Mouse (Mus musculus): ENCODE measurements around the gene Gm10272. TPM values are rescaled to one million over a fixed set of nuclear protein-coding genes. Genes with fewer than 3 reads are reported as not detected.
A peak's percentile ranks its signal among the peaks of the same experiment; 100 is the strongest.

Gm10272 gene
- polyA plus RNA-seq (2012; ENCODE audit: insufficient read depth, insufficient read length, low replicate concordance, missing spikeins): not detected in 2 replicates

DNA sequence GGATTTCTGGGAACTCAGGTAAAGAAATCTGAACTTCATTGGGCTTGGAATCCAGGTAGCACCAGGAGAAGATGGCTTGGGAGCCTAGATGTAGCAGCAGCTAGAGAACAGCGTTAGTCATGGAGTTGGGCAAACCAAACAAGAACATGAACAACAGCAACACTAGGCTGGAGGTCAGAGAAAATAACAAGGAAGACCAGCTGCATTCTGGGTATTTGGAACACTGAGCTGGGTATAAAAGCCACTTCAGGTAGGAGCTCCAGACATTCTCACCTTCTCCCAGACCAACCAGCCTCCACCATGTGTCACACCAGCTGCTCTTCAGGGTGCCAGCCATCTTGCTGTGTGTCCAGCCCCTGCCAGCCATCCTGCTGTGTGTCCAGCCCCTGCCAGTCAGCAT, at the start of gene Gm10272:
Gene Gm10272, plus strand, starts transcription at position 301 of the 400 bp plus-strand sequence.
- 100% methylated on average over 1 of the region's 1 CpGs for WGBS
- TF ChIP-seq CTCF (IDR thresholded peaks at IDR 0.05; ENCODE audit: insufficient read depth, low read depth, low read length) (no peak), POLR2A (IDR thresholded peaks at IDR 0.05; ENCODE audit: insufficient read depth, low read depth, low read length) (no peak)
- no peak within 1 kb of the TSS for H3K4me3 ChIP-seq (ENCODE audit: insufficient read depth, low read depth, low read length)
- no peaks in the 10 kb centered on the region for H3K4me1 ChIP-seq (ENCODE audit: control insufficient read depth, insufficient read depth, low read length)
- H3K27ac ChIP-seq (ENCODE audit: insufficient read depth, low read depth, low read length): no peak within 1 kb of the TSS

DNA sequence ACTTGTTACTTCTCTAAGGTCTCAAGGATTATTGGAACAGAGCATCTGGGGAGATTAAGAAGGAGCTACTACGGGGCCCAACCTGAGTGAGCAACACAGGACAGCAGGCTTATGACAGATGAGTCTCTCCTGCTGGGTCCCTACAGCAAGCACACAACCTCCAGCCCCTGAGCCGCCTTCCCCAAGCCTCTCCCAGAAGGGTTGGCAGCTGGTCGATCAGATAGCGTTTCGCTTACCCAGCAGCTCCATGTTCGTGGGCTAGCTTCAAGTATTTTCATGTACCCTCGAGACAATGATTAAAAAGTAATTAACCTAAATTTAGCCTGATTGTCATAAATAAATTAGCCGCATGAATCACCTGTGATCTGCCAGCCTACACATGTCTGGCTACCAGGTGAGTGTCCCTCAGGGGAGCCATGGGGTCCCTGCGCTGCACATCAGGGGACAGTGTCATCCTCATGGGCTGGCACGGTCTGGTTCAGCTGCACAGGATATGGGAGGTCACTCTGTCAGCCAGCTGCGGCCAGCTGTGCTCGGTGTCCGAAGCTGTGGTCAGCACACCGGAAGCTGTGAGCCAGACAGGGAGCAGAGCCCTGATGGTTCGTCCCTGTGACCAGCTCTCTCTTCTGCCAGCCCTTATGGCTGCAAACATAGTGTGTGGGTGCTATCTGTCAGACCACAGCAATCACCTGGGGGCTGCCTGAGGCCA, 48.0 kb upstream of the Gm10272 start:
- WGBS: 87% methylated on average over 15 of the region's 15 CpGs
- no peak overlapping the region for H3K27ac ChIP-seq (ENCODE audit: insufficient read depth, low read depth, low read length)
- no peaks in the 10 kb centered on the region for H3K4me1 ChIP-seq (ENCODE audit: control insufficient read depth, insufficient read depth, low read length)
- TF ChIP-seq POLR2A (IDR thresholded peaks at IDR 0.05; ENCODE audit: insufficient read depth, low read depth, low read length): no peak
- TF ChIP-seq CTCF (IDR thresholded peaks at IDR 0.05; ENCODE audit: insufficient read depth, low read depth, low read length): no peak
- H3K4me3 ChIP-seq (ENCODE audit: insufficient read depth, low read depth, low read length): no peak overlapping the region

DNA sequence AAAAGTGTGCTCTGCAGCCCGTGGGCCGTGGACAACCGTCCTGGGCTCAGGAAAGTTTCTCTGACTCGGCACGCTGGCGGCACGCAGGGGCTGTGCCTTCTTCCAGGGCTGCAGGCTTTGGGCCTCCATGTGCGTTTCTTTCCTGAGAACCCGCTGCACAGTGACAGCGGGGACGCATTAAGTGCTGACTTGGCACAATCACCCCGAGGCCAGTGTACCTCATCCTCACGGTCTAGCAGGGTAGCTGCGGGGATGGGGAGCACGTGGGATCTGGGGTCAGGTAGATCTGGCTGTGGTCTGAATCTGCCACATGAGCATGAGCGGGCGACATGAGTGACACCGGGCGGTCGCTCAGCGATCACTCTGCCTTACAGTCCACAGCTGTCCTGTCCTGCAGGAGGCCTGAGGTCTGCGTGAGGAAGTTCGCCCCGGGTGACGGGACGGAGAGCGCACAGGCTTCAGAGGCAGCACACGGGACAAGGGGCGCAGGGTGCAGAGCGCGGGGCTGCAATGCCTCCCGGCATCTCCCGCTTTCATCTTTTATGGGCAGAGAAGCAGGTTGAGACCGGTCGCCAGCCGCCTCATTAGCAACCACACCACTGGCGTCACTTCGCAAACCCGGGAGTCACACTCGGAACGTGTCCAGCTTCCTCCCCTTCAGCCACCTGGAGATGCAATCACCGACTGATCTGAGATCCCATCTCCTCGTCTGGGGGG, 42.3 kb upstream of the Gm10272 start:
- WGBS: 68% methylated on average over 43 of the region's 43 CpGs
- TF ChIP-seq POLR2A (IDR thresholded peaks at IDR 0.05; ENCODE audit: insufficient read depth, low read depth, low read length) (no peak), CTCF (IDR thresholded peaks at IDR 0.05; ENCODE audit: insufficient read depth, low read depth, low read length) (no peak)
- Histone ChIP-seq H3K4me3 (ENCODE audit: insufficient read depth, low read depth, low read length) (no peak overlapping the region), H3K27ac (ENCODE audit: insufficient read depth, low read depth, low read length) (no peak overlapping the region), H3K4me1 (ENCODE audit: control insufficient read depth, insufficient read depth, low read length) (peaks cover 2% of the 10 kb centered on the region; the same call in 1 of the 2 replicates)

DNA sequence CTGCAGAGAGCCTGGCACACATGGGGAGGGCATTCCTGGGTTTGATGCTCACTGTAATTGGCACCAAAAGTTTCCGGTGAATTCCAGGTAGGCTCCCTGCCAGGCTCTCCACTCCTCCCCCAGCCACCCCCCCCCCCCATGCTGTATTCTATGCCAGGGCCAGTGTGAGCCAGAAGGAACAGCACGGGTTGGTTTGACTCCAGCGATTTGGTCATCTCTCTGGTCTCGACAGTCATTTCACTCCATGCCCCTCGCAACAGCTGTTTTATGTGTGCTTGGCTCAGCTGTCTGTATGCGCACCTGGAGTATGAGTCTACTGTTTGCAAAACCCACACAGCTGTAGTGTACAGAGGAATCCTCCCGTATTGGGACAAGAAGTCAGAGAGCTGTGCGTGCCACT, 40.1 kb upstream of the Gm10272 start:
- H3K4me1 ChIP-seq (ENCODE audit: control insufficient read depth, insufficient read depth, low read length): peaks cover 2% of the 10 kb centered on the region; the same call in 1 of the 2 replicates
- no peak for TF ChIP-seq POLR2A (IDR thresholded peaks at IDR 0.05; ENCODE audit: insufficient read depth, low read depth, low read length)
- no peak for TF ChIP-seq CTCF (IDR thresholded peaks at IDR 0.05; ENCODE audit: insufficient read depth, low read depth, low read length)
- H3K4me3 ChIP-seq (ENCODE audit: insufficient read depth, low read depth, low read length): no peak overlapping the region
- no peak overlapping the region for H3K27ac ChIP-seq (ENCODE audit: insufficient read depth, low read depth, low read length)
- WGBS: 57% methylated on average over 8 of the region's 8 CpGs

DNA sequence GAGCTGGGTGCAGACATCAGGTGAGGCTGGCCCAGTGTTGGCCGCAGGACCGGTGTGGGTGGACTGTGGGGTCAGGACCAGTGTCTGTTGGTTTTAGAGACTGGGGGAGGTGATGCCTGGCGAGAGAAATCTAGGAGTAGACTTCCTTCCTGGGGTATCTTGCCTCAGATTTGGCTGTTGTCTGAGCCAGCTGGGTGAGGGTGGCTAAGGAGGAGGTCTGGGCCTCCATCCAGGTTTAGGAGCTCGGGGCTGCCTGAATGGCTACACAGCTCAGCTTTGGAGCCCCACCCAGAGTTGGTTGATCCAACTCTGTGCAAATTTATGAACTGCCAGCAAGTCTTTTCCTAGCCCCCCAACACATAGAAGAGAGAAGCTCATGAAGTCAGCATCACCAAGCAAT, 39.0 kb upstream of the Gm10272 start:
- peaks cover 2% of the 10 kb centered on the region; the same call in 1 of the 2 replicates for H3K4me1 ChIP-seq (ENCODE audit: control insufficient read depth, insufficient read depth, low read length)
- WGBS: 74% methylated on average over 4 of the region's 4 CpGs
- TF ChIP-seq POLR2A (IDR thresholded peaks at IDR 0.05; ENCODE audit: insufficient read depth, low read depth, low read length): no peak
- no peak for TF ChIP-seq CTCF (IDR thresholded peaks at IDR 0.05; ENCODE audit: insufficient read depth, low read depth, low read length)
- H3K27ac ChIP-seq (ENCODE audit: insufficient read depth, low read depth, low read length): no peak overlapping the region
- H3K4me3 ChIP-seq (ENCODE audit: insufficient read depth, low read depth, low read length): no peak overlapping the region

DNA sequence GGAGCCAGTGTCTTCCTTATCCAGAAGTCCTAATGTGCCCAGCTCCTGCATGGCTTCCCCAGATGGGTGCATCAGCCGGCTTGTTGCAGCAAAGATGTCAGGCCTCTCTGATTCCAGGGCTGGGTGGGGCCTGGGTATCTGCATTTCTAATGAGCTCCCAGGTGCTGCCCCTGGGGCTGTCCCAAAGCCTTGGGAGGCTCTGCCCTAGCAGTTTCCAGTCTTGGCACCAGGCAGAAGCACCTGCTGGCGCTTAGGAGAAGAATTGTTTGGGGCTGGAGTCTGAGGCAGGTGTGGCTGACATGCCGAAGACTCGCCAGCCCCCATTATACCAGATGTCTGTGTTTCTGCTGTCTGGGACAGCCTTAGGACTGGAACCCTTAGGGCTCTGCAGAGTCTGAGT, 35.7 kb upstream of the Gm10272 start:
- H3K4me3 ChIP-seq (ENCODE audit: insufficient read depth, low read depth, low read length): no peak overlapping the region
- H3K4me1 ChIP-seq (ENCODE audit: control insufficient read depth, insufficient read depth, low read length): peaks cover 4% of the 10 kb centered on the region; the same call in 1 of the 2 replicates
- WGBS: 85% methylated on average over 4 of the region's 4 CpGs
- H3K27ac ChIP-seq (ENCODE audit: insufficient read depth, low read depth, low read length): no peak overlapping the region
- no peak for TF ChIP-seq POLR2A (IDR thresholded peaks at IDR 0.05; ENCODE audit: insufficient read depth, low read depth, low read length)
- no peak for TF ChIP-seq CTCF (IDR thresholded peaks at IDR 0.05; ENCODE audit: insufficient read depth, low read depth, low read length)

DNA sequence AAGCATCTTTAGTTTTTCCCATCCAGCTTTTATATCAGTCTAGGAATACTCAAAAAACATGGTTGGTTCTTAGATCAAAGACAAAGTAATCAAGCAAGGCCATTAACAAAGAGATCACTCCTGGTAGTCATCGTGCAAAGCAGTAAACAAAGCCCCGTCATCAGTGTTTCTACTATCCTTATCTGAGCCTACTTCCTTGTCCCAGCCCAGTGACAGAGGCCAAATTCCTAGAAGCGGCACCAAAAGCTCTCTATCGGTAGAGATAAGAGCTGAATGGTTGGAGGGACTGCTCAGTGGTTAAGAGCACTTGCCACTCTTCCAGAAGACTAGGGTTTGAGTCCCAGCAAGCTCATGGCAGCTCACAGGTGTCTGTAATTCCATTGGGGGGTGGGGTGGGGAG, 34.9 kb upstream of the Gm10272 start:
- no peak overlapping the region for H3K4me3 ChIP-seq (ENCODE audit: insufficient read depth, low read depth, low read length)
- 85% methylated on average over 4 of the region's 4 CpGs for WGBS
- no peak for TF ChIP-seq POLR2A (IDR thresholded peaks at IDR 0.05; ENCODE audit: insufficient read depth, low read depth, low read length)
- TF ChIP-seq CTCF (IDR thresholded peaks at IDR 0.05; ENCODE audit: insufficient read depth, low read depth, low read length): no peak
- no peak overlapping the region for H3K27ac ChIP-seq (ENCODE audit: insufficient read depth, low read depth, low read length)
- peaks cover 2% of the 10 kb centered on the region; the same call in 1 of the 2 replicates for H3K4me1 ChIP-seq (ENCODE audit: control insufficient read depth, insufficient read depth, low read length)

DNA sequence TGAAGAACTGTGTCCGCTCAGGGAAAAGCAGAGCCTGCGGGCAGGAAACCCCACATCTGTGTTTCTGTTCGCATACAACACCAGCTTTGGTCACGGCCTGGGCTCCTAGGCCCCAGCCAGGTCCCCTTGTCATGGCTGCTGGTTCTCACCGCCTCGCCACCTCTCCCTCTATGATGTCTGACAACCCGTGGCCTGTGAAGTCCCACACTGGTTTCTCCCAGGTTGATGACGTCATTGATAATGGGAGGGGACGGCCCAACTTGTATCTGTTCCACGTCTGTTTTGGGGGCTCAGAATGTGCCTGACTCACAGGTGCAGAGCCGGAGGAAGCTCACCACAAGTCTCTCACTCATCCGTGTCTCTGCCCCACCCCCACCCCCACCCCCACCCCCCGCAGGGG, 32.7 kb upstream of the Gm10272 start:
- peaks cover 14% of the 10 kb centered on the region for H3K4me1 ChIP-seq (ENCODE audit: control insufficient read depth, insufficient read depth, low read length)
- no peak overlapping the region for H3K4me3 ChIP-seq (ENCODE audit: insufficient read depth, low read depth, low read length)
- no peak overlapping the region for H3K27ac ChIP-seq (ENCODE audit: insufficient read depth, low read depth, low read length)
- 70% methylated on average over 13 of the region's 13 CpGs for WGBS
- TF ChIP-seq POLR2A (IDR thresholded peaks at IDR 0.05; ENCODE audit: insufficient read depth, low read depth, low read length) (no peak), CTCF (IDR thresholded peaks at IDR 0.05; ENCODE audit: insufficient read depth, low read depth, low read length) (no peak)

DNA sequence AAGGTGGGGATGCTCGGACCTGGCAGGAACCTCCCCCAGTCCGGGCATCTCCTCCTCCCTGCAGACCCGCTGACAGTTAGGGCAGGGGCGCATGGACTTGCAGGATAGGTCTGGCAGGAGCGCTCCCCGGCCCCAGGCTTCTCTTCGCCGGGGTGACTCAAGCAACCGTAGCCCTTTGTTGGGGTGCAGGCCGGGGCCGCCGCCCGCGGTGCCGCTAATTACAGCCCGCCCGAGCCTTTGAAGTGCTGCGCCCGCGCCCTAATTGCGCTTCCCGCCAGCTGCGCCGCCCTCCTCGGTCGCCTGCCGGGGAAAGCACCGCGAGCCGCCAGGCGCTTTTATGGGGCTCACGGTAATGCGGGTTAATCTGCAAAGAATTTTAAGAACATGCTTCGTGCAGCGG, 28.9 kb upstream of the Gm10272 start:
- Histone ChIP-seq H3K4me1 (ENCODE audit: control insufficient read depth, insufficient read depth, low read length) (peaks cover 14% of the 10 kb centered on the region), H3K27ac (ENCODE audit: insufficient read depth, low read depth, low read length) (no peak overlapping the region), H3K4me3 (ENCODE audit: insufficient read depth, low read depth, low read length) (0 out of 2 replicates have a peak overlapping the region, but pooled peaks have one; percentile 3)
- WGBS: under 1% methylated on average over 35 of the region's 35 CpGs
- TF ChIP-seq CTCF (IDR thresholded peaks at IDR 0.05; ENCODE audit: insufficient read depth, low read depth, low read length) (no peak), POLR2A (IDR thresholded peaks at IDR 0.05; ENCODE audit: insufficient read depth, low read depth, low read length) (no peak)
